Mouse (Mus musculus): Measurements from ENCODE around the gene Atxn2. TPM values are rescaled to one million over a fixed set of nuclear protein-coding genes. Genes with fewer than 3 reads are reported as not detected.
A peak's percentile ranks its signal among the peaks of the same experiment; 100 is the strongest.
"Not testable (repeated sequence)": the region's sequence is repeated elsewhere in the genome, so short reads cannot be mapped to it uniquely, and the experiment has no call there.

Atxn2 gene
- polyA plus RNA-seq, 1 experiment from 2014 or later = 89.1 TPM

GRCm38 (mm10) chr5:121742915-121743314, 31.8 kb downstream of the Atxn2 start:
- no peak overlapping the region for H3K27ac ChIP-seq (replicated peaks)
- no peaks in the 10 kb centered on the region for H3K9me3 ChIP-seq
- H3K4me2 ChIP-seq = no peak overlapping the region
- no peaks in the 10 kb centered on the region; the same call in 1 of the 2 replicates for H3K4me1 ChIP-seq (replicated peaks)
- H3K27me3 ChIP-seq = no peaks in the 10 kb centered on the region
- no peak for ATAC-seq (ENCODE audit: low read depth)
- no peak overlapping the region for H3K4me3 ChIP-seq
- no peak overlapping the region for H3K9ac ChIP-seq
- 94% methylated on average over 2 of the region's 2 CpGs for WGBS
- H3K36me3 ChIP-seq = 0 out of 2 replicates have a peak, but pooled peaks cover 3% of the 10 kb centered on the region

- H3K4me2 ChIP-seq; H3K9me3 ChIP-seq; H3K27me3 ChIP-seq; H3K4me1 ChIP-seq (replicated peaks); H3K27ac ChIP-seq (replicated peaks); ATAC-seq (ENCODE audit: low read depth); H3K9ac ChIP-seq; H3K4me3 ChIP-seq: not testable (repeated sequence)
- 94% methylated on average over 4 of the region's 4 CpGs for WGBS
- peaks cover 37% of the 10 kb centered on the region for H3K36me3 ChIP-seq
These were observed 36.9 kb downstream of the Atxn2 start for GRCm38 (mm10) chr5:121747884-121748594.

- Histone ChIP-seq H3K36me3 (peaks cover 44% of the 10 kb centered on the region), H3K4me2 (no peak overlapping the region), H3K9me3 (no peaks in the 10 kb centered on the region), H3K27ac (replicated peaks) (no peak overlapping the region), H3K9ac (no peak overlapping the region), H3K27me3 (no peaks in the 10 kb centered on the region), H3K4me1 (replicated peaks) (no peaks in the 10 kb centered on the region), H3K4me3 (no peak overlapping the region)
- WGBS = 96% methylated on average over 2 of the region's 2 CpGs
- ATAC-seq (ENCODE audit: low read depth) = no peak
These were observed 38.5 kb downstream of the Atxn2 start for GRCm38 (mm10) chr5:121749633-121750032.

- Histone ChIP-seq H3K4me2 (no peak overlapping the region), H3K27ac (replicated peaks) (peak overlapping the region; percentile 64), H3K36me3 (peaks cover 26% of the 10 kb centered on the region), H3K27me3 (no peaks in the 10 kb centered on the region), H3K9ac (no peak overlapping the region), H3K4me1 (replicated peaks) (peaks cover 25% of the 10 kb centered on the region), H3K9me3 (no peaks in the 10 kb centered on the region), H3K4me3 (no peak overlapping the region)
- 11% methylated on average over 2 of the region's 2 CpGs for WGBS
- ATAC-seq (ENCODE audit: low read depth) = no peak
These were observed 46.8 kb downstream of the Atxn2 start for GRCm38 (mm10) chr5:121757900-121758299.

GRCm38 (mm10) chr5:121758341-121758740, 47.2 kb downstream of the Atxn2 start:
- H3K27ac ChIP-seq (replicated peaks) = peak overlapping the region; percentile 64
- no peak overlapping the region for H3K4me2 ChIP-seq
- H3K4me3 ChIP-seq = no peak overlapping the region
- H3K27me3 ChIP-seq = no peaks in the 10 kb centered on the region
- ATAC-seq (ENCODE audit: low read depth) = no peak
- no peak overlapping the region for H3K9ac ChIP-seq
- H3K9me3 ChIP-seq = no peaks in the 10 kb centered on the region
- H3K4me1 ChIP-seq (replicated peaks) = peaks cover 25% of the 10 kb centered on the region
- 53% methylated on average over 4 of the region's 4 CpGs for WGBS
- H3K36me3 ChIP-seq = peaks cover 24% of the 10 kb centered on the region

GRCm38 (mm10) chr5:121759921-121760320, 48.8 kb downstream of the Atxn2 start:
- H3K27me3 ChIP-seq = no peaks in the 10 kb centered on the region
- H3K36me3 ChIP-seq = peaks cover 23% of the 10 kb centered on the region
- H3K4me1 ChIP-seq (replicated peaks) = peaks cover 25% of the 10 kb centered on the region
- 90% methylated on average over 4 of the region's 4 CpGs for WGBS
- no peak overlapping the region for H3K4me2 ChIP-seq
- H3K9me3 ChIP-seq = no peaks in the 10 kb centered on the region
- no peak overlapping the region for H3K27ac ChIP-seq (replicated peaks)
- no peak; the same call in 1 of the 2 replicates for ATAC-seq (ENCODE audit: low read depth)
- no peak overlapping the region for H3K4me3 ChIP-seq
- no peak overlapping the region for H3K9ac ChIP-seq

- WGBS = 36% methylated on average over 7 of the region's 7 CpGs
- Histone ChIP-seq H3K4me3 (no peak overlapping the region), H3K36me3 (peaks cover 15% of the 10 kb centered on the region; the same call in 1 of the 2 replicates), H3K9ac (no peak overlapping the region), H3K4me1 (replicated peaks) (peaks cover 25% of the 10 kb centered on the region), H3K27me3 (no peaks in the 10 kb centered on the region), H3K9me3 (no peaks in the 10 kb centered on the region), H3K4me2 (no peak overlapping the region), H3K27ac (replicated peaks) (no peak overlapping the region)
- no peak for ATAC-seq (ENCODE audit: low read depth)
These were observed 50.3 kb downstream of the Atxn2 start for GRCm38 (mm10) chr5:121761459-121761858.

- H3K27me3 ChIP-seq = no peaks in the 10 kb centered on the region
- no peak overlapping the region for H3K4me3 ChIP-seq
- no peak overlapping the region for H3K4me2 ChIP-seq
- WGBS = 86% methylated on average over 6 of the region's 6 CpGs
- H3K27ac ChIP-seq (replicated peaks) = no peak overlapping the region
- H3K4me1 ChIP-seq (replicated peaks) = peaks cover 23% of the 10 kb centered on the region
- no peak for ATAC-seq (ENCODE audit: low read depth)
- H3K36me3 ChIP-seq = peaks cover 15% of the 10 kb centered on the region; the same call in 1 of the 2 replicates
- no peaks in the 10 kb centered on the region for H3K9me3 ChIP-seq
- H3K9ac ChIP-seq = no peak overlapping the region
These were observed 51.8 kb downstream of the Atxn2 start for GRCm38 (mm10) chr5:121762949-121763348.

- no peak overlapping the region for H3K4me3 ChIP-seq
- WGBS = 84% methylated on average over 2 of the region's 2 CpGs
- H3K9ac ChIP-seq = no peak overlapping the region
- no peaks in the 10 kb centered on the region for H3K27me3 ChIP-seq
- no peak for ATAC-seq (ENCODE audit: low read depth)
- peaks cover 10% of the 10 kb centered on the region for H3K4me1 ChIP-seq (replicated peaks)
- no peaks in the 10 kb centered on the region for H3K9me3 ChIP-seq
- peaks cover 15% of the 10 kb centered on the region; the same call in 1 of the 2 replicates for H3K36me3 ChIP-seq
- no peak overlapping the region for H3K4me2 ChIP-seq
- no peak overlapping the region for H3K27ac ChIP-seq (replicated peaks)
These were observed 53.9 kb downstream of the Atxn2 start for GRCm38 (mm10) chr5:121765020-121765419.

- Histone ChIP-seq H3K4me1 (replicated peaks) (0 out of 2 replicates have a peak, but pooled peaks cover 4% of the 10 kb centered on the region), H3K36me3 (peaks cover 15% of the 10 kb centered on the region; the same call in 1 of the 2 replicates), H3K4me2 (no peak overlapping the region), H3K9me3 (no peaks in the 10 kb centered on the region), H3K9ac (no peak overlapping the region), H3K4me3 (no peak overlapping the region), H3K27me3 (no peaks in the 10 kb centered on the region), H3K27ac (replicated peaks) (no peak overlapping the region)
- ATAC-seq (ENCODE audit: low read depth) = no peak
- WGBS = 92% methylated on average over 4 of the region's 4 CpGs
These were observed 55.1 kb downstream of the Atxn2 start for GRCm38 (mm10) chr5:121766038-121766773.

GRCm38 (mm10) chr5:121767564-121767963, 56.4 kb downstream of the Atxn2 start:
- Histone ChIP-seq H3K36me3 (peaks cover 24% of the 10 kb centered on the region), H3K4me1 (replicated peaks) (no peaks in the 10 kb centered on the region), H3K9ac (no peak overlapping the region), H3K4me3 (no peak overlapping the region), H3K27me3 (no peaks in the 10 kb centered on the region), H3K4me2 (no peak overlapping the region), H3K9me3 (no peaks in the 10 kb centered on the region), H3K27ac (replicated peaks) (no peak overlapping the region)
- ATAC-seq (ENCODE audit: low read depth) = no peak
- WGBS = 92% methylated on average over 2 of the region's 2 CpGs

- H3K27ac ChIP-seq (replicated peaks) = no peak overlapping the region
- no peak for ATAC-seq (ENCODE audit: low read depth)
These were observed 58.7 kb downstream of the Atxn2 start for GRCm38 (mm10) chr5:121769827-121770226.

More at GRCm38 (mm10) chr5:121769827-121770226, 58.7 kb downstream of the Atxn2 start:
- 87% methylated on average over 7 of the region's 7 CpGs for WGBS
- Histone ChIP-seq H3K27me3 (no peaks in the 10 kb centered on the region), H3K9ac (no peak overlapping the region), H3K9me3 (no peaks in the 10 kb centered on the region), H3K4me2 (no peak overlapping the region), H3K36me3 (peaks cover 34% of the 10 kb centered on the region), H3K4me3 (no peak overlapping the region), H3K4me1 (replicated peaks) (no peaks in the 10 kb centered on the region)

Data from neural tube, embryonic 13.5 days (tissue).